Mouse (Mus musculus) common myeloid progenitor, adult 5-6 weeks (primary cell): Measurements from ENCODE around the gene Fpr1. TPM values are rescaled to one million over a fixed set of nuclear protein-coding genes. Genes with fewer than 3 reads are reported as not detected.

Source experiments
- ATAC-seq: replicated peaks from 2 replicates; pipeline ENCODE4 v1.8.0; 2016; ENCODE audit warnings: low read depth, mild to moderate bottlenecking, moderate TSS enrichment, inconsistent platforms; ENCODE audit not compliant: poor library complexity, severe bottlenecking
- total RNA-seq: library from RNA; stranded (forward); fragments of 200-1000, 187-1606 nt; gene quantifications from 2 replicates; pipeline ENCODE4 v1.2.3, GENCODE M21; 2017

The Fpr1 gene
- total RNA-seq, 1 experiment from 2014 or later = 0.69 TPM

- ATAC-seq = peak; percentile 40
Measured at GRCm38 (mm10) chr17:17827658-17828190, 56.0 kb downstream of the Fpr1 start.

GRCm38 (mm10) chr17:17826751-17827657 is 56.7 kb downstream of the Fpr1 start, which contains the start of gene Spaca6:
TSS of gene Spaca6 (plus strand) at chr17:17827158.
- ATAC-seq = peak; percentile 33

Other genes starting within 250 kb of the Fpr1 start
- gene Vmn2r90, start 180.2 kb downstream of the Fpr1 start, total RNA-seq = not detected in 2 replicates
- 0.19 and 0.87 TPM in 2 replicates for gene Spaca6, start 56.8 kb downstream of the Fpr1 start, total RNA-seq
- gene Has1, start 28.7 kb downstream of the Fpr1 start, total RNA-seq = not detected in 2 replicates
- 0.50 and 1.6 TPM in 2 replicates for gene Fpr2, start 3.9 kb upstream of the Fpr1 start, total RNA-seq
- gene Fpr3, start 3.9 kb upstream of the Fpr1 start, total RNA-seq = not detected in 2 replicates
- gene Fpr-rs4, start 137.8 kb upstream of the Fpr1 start, total RNA-seq = not detected in 2 replicates
- not detected in 2 replicates for gene Vmn2r124, start 165.5 kb upstream of the Fpr1 start, total RNA-seq
- gene Vmn2r91, start 201.1 kb upstream of the Fpr1 start, total RNA-seq = not detected in 2 replicates